In genomic region chr13:56548401-56548800, GRCm38 (mm10) we compare ENCODE assay signal across 35 mouse cellular contexts. TPM values are rescaled to one million over a fixed set of nuclear protein-coding genes. Genes with fewer than 3 reads are reported as not detected.
A peak's percentile ranks its signal among the peaks of the same experiment; 100 is the strongest.
DNase-seq lines count a peak whose midpoint lies in the region; ATAC-seq and TF ChIP-seq lines count a peak whose summit lies in the region.
"Had no signal": no experiment of that assay in that cellular context is flagged by ENCODE, and none has a peak within 500 bp of the region (broad histone marks: within the 10 kb centered on the region; RNA-seq: fewer than 3 reads in every experiment).

Gene Lect2, minus strand, starts transcription at chr13:56548502.

- H3K36me3 ChIP-seq in liver, embryonic 14.5 days (replicated peaks; ENCODE audit: control insufficient read depth, insufficient read depth, low read depth), result no peaks in the 10 kb centered on the region
- no peaks in the 10 kb centered on the region for H3K36me3 ChIP-seq in limb, embryonic 10.5 days
- H3K36me3 ChIP-seq: forebrain, embryonic 12.5 days; neural tube, embryonic 13.5 days had no signal

- peak within 1 kb of the TSS; percentile 23 to 33 for H3K4me3 ChIP-seq in liver, embryonic 14.5 days (ENCODE audit: insufficient read depth in 1 of 2, low read depth in 2 of 2, low read length in 2 of 2)
- H3K4me3 ChIP-seq in limb, embryonic 10.5 days, result no peak within 1 kb of the TSS
- H3K4me3 ChIP-seq: forebrain, embryonic 12.5 days; myocyte; neural tube, embryonic 13.5 days had no signal

- no peak within 1 kb of the TSS for H3K27ac ChIP-seq in liver, embryonic 14.5 days
- no peak within 1 kb of the TSS for H3K27ac ChIP-seq in limb, embryonic 10.5 days
- H3K27ac ChIP-seq: forebrain, embryonic 12.5 days; hindbrain, postnatal 0 days; neural tube, embryonic 13.5 days had no signal

- no peaks in the 10 kb centered on the region for H3K9me3 ChIP-seq in liver, embryonic 14.5 days (ENCODE audit: control insufficient read depth, low read length)
- H3K9me3 ChIP-seq in limb, embryonic 10.5 days (replicated peaks), result no peaks in the 10 kb centered on the region
- H3K9me3 ChIP-seq: forebrain, embryonic 12.5 days; neural tube, embryonic 13.5 days had no signal

- H3K27me3 ChIP-seq in liver, embryonic 14.5 days (ENCODE audit: control insufficient read depth, insufficient read depth, low read length), result no peaks in the 10 kb centered on the region
- H3K27me3 ChIP-seq in limb, embryonic 10.5 days (ENCODE audit: low read depth, poor library complexity, severe bottlenecking), result no peaks in the 10 kb centered on the region
- H3K27me3 ChIP-seq: neural tube, embryonic 13.5 days had no signal

- peaks cover 0 to 8% of the 10 kb centered on the region in 2 experiments; a peak in 1 of 4 replicates for H3K4me1 ChIP-seq in liver, embryonic 14.5 days (replicated peaks; ENCODE audit: control insufficient read depth in 2 of 2, insufficient read depth in 2 of 2, low read length in 1 of 2)
- peaks cover 6% of the 10 kb centered on the region for H3K4me1 ChIP-seq in limb, embryonic 10.5 days
- H3K4me1 ChIP-seq: neural tube, embryonic 13.5 days had no signal

- no peak for DNase-seq in adrenal gland, postnatal 14 days
- DNase-seq in adrenal gland, postnatal 25 days, result no peak
- peak; percentile 12 for DNase-seq in testis, postnatal 10 days (ENCODE audit: low spot score)
- DNase-seq in testis, postnatal 14 days (ENCODE audit: low spot score), result no peak
- no peak for DNase-seq in liver, embryonic 14.5 days (ENCODE audit: low read depth in 3 of 3, low spot score in 3 of 3)
- DNase-seq in layer of hippocampus, adult 8-10 months (ENCODE audit: low spot score in 2 of 2), result no peak
- DNase-seq in limb, embryonic 10.5 days (ENCODE audit: low spot score), result no peak
- no peak for DNase-seq in B cell, adult 2 months
- DNase-seq: cerebellum, adult 11-12 months; cerebellum, postnatal 10 days; gastrocnemius, postnatal 36 days; kidney, adult 9 months; kidney, postnatal 14 days; lung, postnatal 4 days; retina, postnatal 1 day; thymus, adult 18-20 months; thymus, postnatal 36 days had no signal

- TF ChIP-seq CTCF in liver, embryonic 14.5 days (IDR thresholded peaks at IDR 0.05; ENCODE audit: low read depth), result no peak

- 56% methylated on average over 9 of the region's 9 CpGs for WGBS in liver, embryonic 14.5 days (ENCODE audit: insufficient replicate concordance)
- WGBS in limb, embryonic 10.5 days, result 76% methylated on average over 9 of the region's 9 CpGs

- H3K4me2 ChIP-seq in liver, embryonic 14.5 days (ENCODE audit: low read depth), result peak within 1 kb of the TSS; percentile 37
- H3K4me2 ChIP-seq: forebrain, embryonic 12.5 days; neural tube, embryonic 13.5 days had no signal

- H3K9ac ChIP-seq in liver, embryonic 14.5 days (replicated peaks), result no peak within 1 kb of the TSS
- H3K9ac ChIP-seq: forebrain, embryonic 12.5 days; neural tube, embryonic 13.5 days had no signal

- no peak for ATAC-seq in liver, embryonic 14.5 days (ENCODE audit: insufficient read depth)
- ATAC-seq: CD4-positive, CD25-positive, alpha-beta regulatory T cell, adult 4 months; hindbrain, postnatal 0 days; midbrain, embryonic 16.5 days had no signal

- no peak for TF ChIP-seq EP300 in liver, embryonic 14.5 days (IDR thresholded peaks at IDR 0.05; ENCODE audit: low read depth)

RNA-seq across cellular contexts. Expression of gene Lect2, which starts in this region (rescaled TPM):
- total RNA-seq in adrenal gland, postnatal 14 days (2021), result 1.3 and 46.7 TPM in 2 replicates
- total RNA-seq in adrenal gland, postnatal 25 days (2021), result 0.39 and 1.2 TPM in 2 replicates
- 22.5 and 29.8 TPM in 2 replicates for polyA plus RNA-seq in liver, embryonic 14.5 days (2012; rRNA removed)
- polyA plus RNA-seq in liver, embryonic 14.5 days (2014; fragmentation: Nextera tagmentation; extraction: Ambion mirVana), result 53.1 and 57.7 TPM in 2 replicates
- not detected for total RNA-seq in layer of hippocampus, adult 8-10 months (2022)
- not detected in 2 replicates for polyA plus RNA-seq in limb, embryonic 10.5 days (2016; fragmentation: Nextera tagmentation; extraction: Ambion mirVana)
- total RNA-seq: gastrocnemius, adult 18-20 months; gastrocnemius, postnatal 36 days; hematopoietic stem cell, adult 5-6 weeks; hindbrain, postnatal 0 days; layer of hippocampus, adult 18-20 months; left cerebral cortex, postnatal 25 days; megakaryocyte-erythroid progenitor cell, adult 5-6 weeks had no signal
- polyA plus RNA-seq: CD4-positive, CD25-positive, alpha-beta regulatory T cell, adult 4 months; cortical plate, adult 2 months; embryonic facial prominence, embryonic 11.5 days; forebrain, embryonic 12.5 days; heart, embryonic 16.5 days; hindbrain, postnatal 0 days; limb, embryonic 14.5 days; lung, embryonic 16.5 days; midbrain, embryonic 16.5 days; myocyte; neural tube, embryonic 13.5 days; spleen, adult 2 months; stomach, embryonic 14.5 days had no signal

Comparison
In these comparisons a context has a peak if more than half of its experiments do, and no peak if none do; other contexts are left out.
1. RNA of gene Lect2 (polyA plus RNA-seq): 22.5 to 57.7 TPM in liver, embryonic 14.5 days; not detected in limb, embryonic 10.5 days; every median in the first group is over 10 times any median in the second.